28 mouse cellular contexts compared by ENCODE assay signal in genomic region chr13:54798740-54799139, GRCm38 (mm10). TPM values are rescaled to one million over a fixed set of nuclear protein-coding genes. Genes with fewer than 3 reads are reported as not detected.
DNase-seq lines count a peak whose midpoint lies in the region; ATAC-seq and TF ChIP-seq lines count a peak whose summit lies in the region.
"Had no signal": no experiment of that assay in that cellular context is flagged by ENCODE, and none has a peak within 500 bp of the region (broad histone marks: within the 10 kb centered on the region; RNA-seq: fewer than 3 reads in every experiment).

No protein-coding gene starts in this region.

- WGBS in forebrain, embryonic 13.5 days, result 79% methylated on average over 10 of the region's 10 CpGs
- 77% methylated on average over 10 of the region's 10 CpGs for WGBS in forebrain, embryonic 11.5 days
- 76% methylated on average over 10 of the region's 10 CpGs for WGBS in midbrain, embryonic 11.5 days
- WGBS in midbrain, postnatal 0 days, result 81% methylated on average over 10 of the region's 10 CpGs

- no peaks in the 10 kb centered on the region for H3K36me3 ChIP-seq in forebrain, embryonic 13.5 days (ENCODE audit: poor library complexity, severe bottlenecking)
- H3K36me3 ChIP-seq in forebrain, embryonic 11.5 days (ENCODE audit: control insufficient read depth, insufficient read depth, low read length), result no peaks in the 10 kb centered on the region
- no peaks in the 10 kb centered on the region for H3K36me3 ChIP-seq in midbrain, embryonic 11.5 days (ENCODE audit: control insufficient read depth, insufficient read depth, low read length)
- no peaks in the 10 kb centered on the region; the same call in 1 of the 2 replicates for H3K36me3 ChIP-seq in midbrain, postnatal 0 days (ENCODE audit: insufficient read depth, low read length)
- H3K36me3 ChIP-seq: heart, embryonic 10.5 days; hindbrain, embryonic 15.5 days; limb, embryonic 15.5 days; neural tube, embryonic 13.5 days had no signal

- H3K9ac ChIP-seq in forebrain, embryonic 13.5 days, result 0 out of 2 replicates have a peak overlapping the region, but pooled peaks have one; percentile 5
- no peak overlapping the region for H3K9ac ChIP-seq in forebrain, embryonic 11.5 days (ENCODE audit: low read length)
- no peak overlapping the region for H3K9ac ChIP-seq in midbrain, embryonic 11.5 days (ENCODE audit: low read length)
- no peak overlapping the region for H3K9ac ChIP-seq in midbrain, postnatal 0 days (replicated peaks; ENCODE audit: low read length, poor library complexity, severe bottlenecking)
- H3K9ac ChIP-seq: forebrain, postnatal 0 days; hindbrain, embryonic 15.5 days; limb, embryonic 15.5 days; liver, postnatal 0 days; neural tube, embryonic 13.5 days had no signal

- intact Hi-C loops in left cerebral cortex, postnatal 25 days (cut with DNase I), result loop anchor here (1.0 to 2.0 kb wide), 5 partner anchors 152 to 413 kb away; no protein-coding TSS in a partner anchor

- no peak overlapping the region for H3K4me2 ChIP-seq in forebrain, embryonic 13.5 days
- H3K4me2 ChIP-seq in forebrain, embryonic 11.5 days (ENCODE audit: low read depth, low read length, severe bottlenecking), result no peak overlapping the region
- no peak overlapping the region for H3K4me2 ChIP-seq in midbrain, embryonic 11.5 days
- H3K4me2 ChIP-seq in midbrain, postnatal 0 days (ENCODE audit: low read depth, low read length, poor library complexity, severe bottlenecking), result no peak overlapping the region
- H3K4me2 ChIP-seq: hindbrain, embryonic 15.5 days; limb, embryonic 15.5 days; neural tube, embryonic 13.5 days had no signal

- ATAC-seq in forebrain, embryonic 13.5 days, result no peak
- ATAC-seq in forebrain, embryonic 11.5 days (replicated peaks; ENCODE audit: low FRiP score), result no peak
- no peak for ATAC-seq in midbrain, embryonic 11.5 days (ENCODE audit: low FRiP score)
- no peak for ATAC-seq in midbrain, postnatal 0 days (ENCODE audit: low FRiP score)
- ATAC-seq: liver, postnatal 0 days had no signal

- no peak overlapping the region for H3K27ac ChIP-seq in forebrain, embryonic 13.5 days
- H3K27ac ChIP-seq in forebrain, embryonic 11.5 days (ENCODE audit: low read depth, low read length), result no peak overlapping the region
- H3K27ac ChIP-seq in midbrain, embryonic 11.5 days (ENCODE audit: low read depth, low read length), result no peak overlapping the region
- H3K27ac ChIP-seq in midbrain, postnatal 0 days (ENCODE audit: low read depth, low read length), result no peak overlapping the region
- H3K27ac ChIP-seq: heart, embryonic 10.5 days; hindbrain, embryonic 15.5 days; limb, embryonic 15.5 days; neural tube, embryonic 13.5 days had no signal

- TF ChIP-seq CTCF in midbrain, postnatal 0 days (IDR thresholded peaks at IDR 0.05), result no peak

- H3K4me1 ChIP-seq in forebrain, embryonic 13.5 days, result 0 out of 2 replicates have a peak, but pooled peaks cover 2% of the 10 kb centered on the region
- no peaks in the 10 kb centered on the region for H3K4me1 ChIP-seq in forebrain, embryonic 11.5 days (replicated peaks; ENCODE audit: control insufficient read depth, insufficient read depth, low read length)
- H3K4me1 ChIP-seq in midbrain, embryonic 11.5 days (ENCODE audit: control insufficient read depth, insufficient read depth, low read length), result no peaks in the 10 kb centered on the region
- H3K4me1 ChIP-seq in midbrain, postnatal 0 days (ENCODE audit: insufficient read depth, low read length), result no peaks in the 10 kb centered on the region
- H3K4me1 ChIP-seq: heart, embryonic 10.5 days; limb, embryonic 15.5 days; neural tube, embryonic 13.5 days had no signal

- peaks cover 15% of the 10 kb centered on the region; the same call in 1 of the 2 replicates for H3K27me3 ChIP-seq in forebrain, embryonic 13.5 days
- no peaks in the 10 kb centered on the region for H3K27me3 ChIP-seq in forebrain, embryonic 11.5 days (ENCODE audit: control insufficient read depth, insufficient read depth, low read length)
- H3K27me3 ChIP-seq in midbrain, embryonic 11.5 days (ENCODE audit: control insufficient read depth, insufficient read depth, low read length), result no peaks in the 10 kb centered on the region; the same call in 1 of the 2 replicates
- H3K27me3 ChIP-seq in midbrain, postnatal 0 days (ENCODE audit: insufficient read depth, low read length), result no peaks in the 10 kb centered on the region
- H3K27me3 ChIP-seq: hindbrain, embryonic 15.5 days had no signal

- H3K4me3 ChIP-seq in forebrain, embryonic 13.5 days, result no peak overlapping the region
- H3K4me3 ChIP-seq in forebrain, embryonic 11.5 days (ENCODE audit: low read depth, low read length), result no peak overlapping the region
- H3K4me3 ChIP-seq in midbrain, embryonic 11.5 days (ENCODE audit: low read depth, low read length), result no peak overlapping the region
- no peak overlapping the region for H3K4me3 ChIP-seq in midbrain, postnatal 0 days (ENCODE audit: low read depth, low read length)
- H3K4me3 ChIP-seq: erythroblast, embryonic 14.5 days; heart, embryonic 10.5 days; hindbrain, embryonic 15.5 days; limb, embryonic 15.5 days; neural tube, embryonic 13.5 days had no signal

- DNase-seq in forebrain, embryonic 11.5 days (ENCODE audit: low spot score), result no peak
- peak; percentile 47 for DNase-seq in midbrain, embryonic 11.5 days (ENCODE audit: low spot score, missing footprints)
- DNase-seq in midbrain, postnatal 0 days (ENCODE audit: low spot score), result no peak
- DNase-seq in left cerebral cortex, postnatal 25 days (ENCODE audit: low spot score in 2 of 2), result peak; percentile 64 to 93
- no peak for DNase-seq in liver
- no peak for DNase-seq in kidney, postnatal 25 days
- DNase-seq in adrenal gland, postnatal 10 days, result no peak
- DNase-seq: adrenal gland, adult 8-10 months; cerebellum, adult 2 months; forebrain, postnatal 0 days; gastrocnemius, postnatal 36 days; heart, postnatal 14 days; liver, postnatal 0 days; thymus, postnatal 14 days had no signal

- H3K9me3 ChIP-seq in forebrain, embryonic 13.5 days (replicated peaks), result no peaks in the 10 kb centered on the region
- H3K9me3 ChIP-seq in forebrain, embryonic 11.5 days (ENCODE audit: control insufficient read depth, low read length), result no peaks in the 10 kb centered on the region
- H3K9me3 ChIP-seq in midbrain, embryonic 11.5 days (ENCODE audit: control insufficient read depth, low read length), result no peaks in the 10 kb centered on the region
- no peaks in the 10 kb centered on the region for H3K9me3 ChIP-seq in midbrain, postnatal 0 days (ENCODE audit: low read length)
- H3K9me3 ChIP-seq: heart, embryonic 10.5 days; hindbrain, embryonic 15.5 days; limb, embryonic 15.5 days; neural tube, embryonic 13.5 days had no signal

RNA-seq across cellular contexts. Expression of gene Tspan17, which starts 9.6 kb away (rescaled TPM):
- 11.9 and 15.0 TPM in 2 replicates for polyA plus RNA-seq in forebrain, embryonic 13.5 days (2015; fragmentation: Nextera tagmentation; extraction: Ambion mirVana)
- 6.9 and 8.1 TPM in 2 replicates for polyA plus RNA-seq in forebrain, embryonic 11.5 days (2014; fragmentation: Nextera tagmentation; extraction: Ambion mirVana)
- 13.3 and 15.9 TPM in 2 replicates for polyA plus RNA-seq in midbrain, embryonic 11.5 days (2014; fragmentation: Nextera tagmentation; extraction: Ambion mirVana)
- 43.4 and 58.1 TPM in 2 replicates for total RNA-seq in midbrain, postnatal 0 days (2014; rRNA removed)
- polyA plus RNA-seq in midbrain, postnatal 0 days (2015; fragmentation: Nextera tagmentation; extraction: Ambion mirVana), result 100 and 115 TPM in 2 replicates
- 10 to 100 TPM; 69.3 to 79.1 TPM for total RNA-seq in left cerebral cortex, postnatal 25 days (2021)
- total RNA-seq in adrenal gland, postnatal 10 days (2021), result 10 to 100 TPM; 31.8 to 36.3 TPM
- total RNA-seq: megakaryocyte-erythroid progenitor cell, adult 5-6 weeks had no signal
- polyA plus RNA-seq: erythroblast, embryonic 14.5 days had no signal

RNA-seq across cellular contexts. Expression of gene Eif4e1b, which starts 14.9 kb away (rescaled TPM):
- polyA plus RNA-seq in forebrain, embryonic 13.5 days (2015; fragmentation: Nextera tagmentation; extraction: Ambion mirVana), result not detected in 2 replicates
- not detected in 2 replicates for polyA plus RNA-seq in forebrain, embryonic 11.5 days (2014; fragmentation: Nextera tagmentation; extraction: Ambion mirVana)
- polyA plus RNA-seq in midbrain, embryonic 11.5 days (2014; fragmentation: Nextera tagmentation; extraction: Ambion mirVana), result not detected in 2 replicates
- not detected in 2 replicates for total RNA-seq in midbrain, postnatal 0 days (2014; rRNA removed)
- not detected in 2 replicates for polyA plus RNA-seq in midbrain, postnatal 0 days (2015; fragmentation: Nextera tagmentation; extraction: Ambion mirVana)
- not detected for total RNA-seq in left cerebral cortex, postnatal 25 days (2021)
- total RNA-seq in adrenal gland, postnatal 10 days (2021), result under 1 TPM in 1 of 2 experiments, not detected in 1; 0.12 TPM
- total RNA-seq: adrenal gland, adult 8-10 months; common myeloid progenitor, adult 5-6 weeks; forebrain, postnatal 0 days; gastrocnemius, postnatal 36 days; heart, postnatal 14 days; left cerebral cortex, adult 8-10 months; megakaryocyte-erythroid progenitor cell, adult 5-6 weeks; monocyte, adult 5-6 weeks had no signal
- polyA plus RNA-seq: cerebellum, adult 2 months; embryonic facial prominence, embryonic 11.5 days; erythroblast, embryonic 14.5 days; forebrain, postnatal 0 days; heart, embryonic 10.5 days; hindbrain, embryonic 15.5 days; intestine, embryonic 16.5 days; kidney, embryonic 16.5 days; limb, embryonic 15.5 days; liver, postnatal 0 days; neural tube, embryonic 13.5 days; stomach, embryonic 14.5 days had no signal

RNA-seq across cellular contexts. Expression of gene Sncb, which starts 32.3 kb away (rescaled TPM):
- 9.1 and 10.6 TPM in 2 replicates for polyA plus RNA-seq in forebrain, embryonic 13.5 days (2015; fragmentation: Nextera tagmentation; extraction: Ambion mirVana)
- 1.3 and 2.6 TPM in 2 replicates for polyA plus RNA-seq in forebrain, embryonic 11.5 days (2014; fragmentation: Nextera tagmentation; extraction: Ambion mirVana)
- polyA plus RNA-seq in midbrain, embryonic 11.5 days (2014; fragmentation: Nextera tagmentation; extraction: Ambion mirVana), result 1.3 TPM in 2 replicates
- total RNA-seq in midbrain, postnatal 0 days (2014; rRNA removed), result 84.6 and 90.6 TPM in 2 replicates
- polyA plus RNA-seq in midbrain, postnatal 0 days (2015; fragmentation: Nextera tagmentation; extraction: Ambion mirVana), result 213 and 233 TPM in 2 replicates
- 100 to 1,000 TPM; 785 to 906 TPM for total RNA-seq in left cerebral cortex, postnatal 25 days (2021)
- 1 to 10 TPM; 1.8 to 4.2 TPM for total RNA-seq in adrenal gland, postnatal 10 days (2021)
- total RNA-seq: common myeloid progenitor, adult 5-6 weeks; gastrocnemius, postnatal 36 days; heart, postnatal 14 days; megakaryocyte-erythroid progenitor cell, adult 5-6 weeks; monocyte, adult 5-6 weeks had no signal
- polyA plus RNA-seq: erythroblast, embryonic 14.5 days; kidney, embryonic 16.5 days; liver, postnatal 0 days had no signal

RNA-seq across cellular contexts. Expression of gene Gprin1, which starts 49.1 kb away (rescaled TPM):
- polyA plus RNA-seq in forebrain, embryonic 13.5 days (2015; fragmentation: Nextera tagmentation; extraction: Ambion mirVana), result 3.5 TPM in 2 replicates
- polyA plus RNA-seq in forebrain, embryonic 11.5 days (2014; fragmentation: Nextera tagmentation; extraction: Ambion mirVana), result 8.2 and 13.5 TPM in 2 replicates
- 9.8 and 10.8 TPM in 2 replicates for polyA plus RNA-seq in midbrain, embryonic 11.5 days (2014; fragmentation: Nextera tagmentation; extraction: Ambion mirVana)
- total RNA-seq in midbrain, postnatal 0 days (2014; rRNA removed), result 167 and 170 TPM in 2 replicates
- polyA plus RNA-seq in midbrain, postnatal 0 days (2015; fragmentation: Nextera tagmentation; extraction: Ambion mirVana), result 21.7 and 23.0 TPM in 2 replicates
- 100 to 1,000 TPM; 120 to 145 TPM for total RNA-seq in left cerebral cortex, postnatal 25 days (2021)
- 1 to 10 TPM; 3.4 to 4.8 TPM for total RNA-seq in adrenal gland, postnatal 10 days (2021)
- total RNA-seq: common myeloid progenitor, adult 5-6 weeks; gastrocnemius, postnatal 36 days; heart, postnatal 14 days; megakaryocyte-erythroid progenitor cell, adult 5-6 weeks; monocyte, adult 5-6 weeks had no signal
- polyA plus RNA-seq: erythroblast, embryonic 14.5 days; liver, postnatal 0 days had no signal

Comparison
In these comparisons a context has a peak if more than half of its experiments do, and no peak if none do; other contexts are left out.
1. DNase-seq: peak in midbrain, embryonic 11.5 days (single experiment) and left cerebral cortex, postnatal 25 days (2 of 2); none in forebrain, embryonic 11.5 days (single experiment), midbrain, postnatal 0 days (single experiment), liver (single experiment), kidney, postnatal 25 days (0 of 2) and adrenal gland, postnatal 10 days (single experiment).
2. RNA of gene Sncb, which starts 32.3 kb away (polyA plus RNA-seq): 213 to 233 TPM in midbrain, postnatal 0 days; 9.1 to 10.6 TPM in forebrain, embryonic 13.5 days, 1.3 TPM in midbrain, embryonic 11.5 days and 1.3 to 2.6 TPM in forebrain, embryonic 11.5 days; every median in the first group is over 10 times any median in the second.